Mouse (Mus musculus): Measurements from ENCODE around the gene Gm28576. TPM values are rescaled to one million over a fixed set of nuclear protein-coding genes. Genes with fewer than 3 reads are reported as not detected.
"Not testable (repeated sequence)": the region's sequence is repeated elsewhere in the genome, so short reads cannot be mapped to it uniquely, and the experiment has no call there.

The Gm28576 gene
- total RNA-seq (2015; ENCODE audit: low replicate concordance) (not detected in 2 replicates), total RNA-seq (2017; ENCODE audit: low replicate concordance) (not detected in 2 replicates)

DNA sequence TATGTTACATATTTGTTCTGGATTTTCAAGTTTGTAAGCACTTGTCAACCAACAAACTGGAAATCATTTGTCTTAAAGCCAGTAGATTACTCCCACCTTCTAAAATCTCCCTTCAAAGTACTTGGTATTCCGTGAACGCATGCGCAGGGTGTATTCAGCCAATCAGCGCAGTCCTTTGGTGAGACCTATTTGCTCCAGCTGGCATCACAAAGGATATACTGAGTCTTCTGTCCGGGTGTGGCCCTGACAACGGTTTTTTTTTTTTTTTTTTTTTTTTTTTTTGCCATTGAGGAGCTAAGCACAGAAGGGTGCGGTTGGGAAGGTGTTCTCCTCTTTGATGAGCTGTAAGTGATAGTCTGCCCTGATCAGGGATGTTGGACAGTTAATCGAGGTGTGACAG is at the start of gene Gm28576:
Gene Gm28576 (plus strand): TSS at position 301 of the 400 bp plus-strand sequence.
- not testable (repeated sequence) for ATAC-seq (replicated peaks; ENCODE audit: low FRiP score, poor library complexity, severe bottlenecking)

Other genes with a start within 250 kb of the Gm28576 start
- not detected in 2 replicates for gene Gm20826, start 84.5 kb upstream of the Gm28576 start, total RNA-seq (2015; ENCODE audit: low replicate concordance)
- under 0.01 TPM in 1 of 2 replicates, not detected in the other for gene Gm20826, start 84.5 kb upstream of the Gm28576 start, total RNA-seq (2017; ENCODE audit: low replicate concordance)